Mouse (Mus musculus) embryonic fibroblast, embryonic 13.5 days (primary cell): ENCODE results near the gene Pigv.

Experiments used
- CTCF ChIP-seq: IDR thresholded peaks from 2 replicates; pipeline ENCODE4 v1.5.1; 2011; ENCODE audit warnings: mild to moderate bottlenecking, control low read depth, low read length, moderate library complexity, borderline replicate concordance; ENCODE audit not compliant: insufficient read depth
- POLR2A ChIP-seq: IDR thresholded peaks from 2 replicates; pipeline ENCODE4 v1.6.1; 2011; ENCODE audit warnings: low read depth, mild to moderate bottlenecking, control low read depth, low read length, moderate library complexity

DNA sequence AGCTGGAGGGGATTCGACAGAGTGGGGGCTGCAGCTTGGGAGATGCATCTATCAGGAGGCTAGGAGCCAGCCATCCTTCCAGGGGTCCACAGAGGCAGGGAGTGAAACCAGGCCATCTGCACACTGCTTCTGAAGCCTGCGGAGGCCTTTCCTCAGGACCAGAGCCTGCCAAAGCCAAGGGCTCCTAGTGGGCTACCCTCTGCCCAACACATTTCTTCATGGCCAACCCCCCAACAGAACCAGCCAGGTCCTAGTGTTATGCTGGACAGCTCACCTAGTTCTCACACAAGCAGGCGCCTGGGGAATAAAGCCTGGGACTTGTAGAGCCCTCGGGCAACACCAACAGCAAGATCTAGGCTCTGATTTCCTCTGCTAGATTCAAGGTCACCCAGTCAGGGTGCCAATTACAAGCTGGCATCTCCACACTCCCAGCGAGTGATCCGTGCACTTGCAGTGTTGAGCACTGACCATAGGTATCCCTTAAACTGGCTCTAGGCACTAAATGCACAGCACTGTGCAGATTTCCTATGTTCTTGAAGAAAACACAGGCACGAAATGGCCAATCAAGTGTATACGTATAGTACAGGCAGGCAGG lies 42.0 kb downstream of the Pigv start:
- no peak for TF ChIP-seq POLR2A
- TF ChIP-seq CTCF, result no peak
